Mouse (Mus musculus): ENCODE data around the gene Osm. TPM values are rescaled to one million over a fixed set of nuclear protein-coding genes. Genes with fewer than 3 reads are reported as not detected.

Gene Osm
- total RNA-seq, 2 experiments from 2014 or later: not detected

- DNase-seq (ENCODE audit: low spot score in 2 of 2): no peak
These were observed 1.2 kb downstream of the Osm start for GRCm38 (mm10) chr11:4237389-4237912.

- no peak for DNase-seq (ENCODE audit: low spot score in 2 of 2)
These were observed 1.9 kb downstream of the Osm start for GRCm38 (mm10) chr11:4238167-4238566.

- no peak for DNase-seq (ENCODE audit: low spot score in 2 of 2)
These were observed 3.5 kb downstream of the Osm start for GRCm38 (mm10) chr11:4239691-4240090.

- DNase-seq (ENCODE audit: low spot score in 2 of 2): no peak
These were observed 3.9 kb downstream of the Osm start for GRCm38 (mm10) chr11:4240151-4240550.

- DNase-seq (ENCODE audit: low spot score in 2 of 2): no peak
These were observed 5.0 kb downstream of the Osm start for GRCm38 (mm10) chr11:4241180-4241579.

GRCm38 (mm10) chr11:4246126-4246525 is 9.9 kb downstream of the Osm start:
- DNase-seq (ENCODE audit: low spot score in 2 of 2): no peak

GRCm38 (mm10) chr11:4246623-4247022 is 10.4 kb downstream of the Osm start:
- no peak for DNase-seq (ENCODE audit: low spot score in 2 of 2)

GRCm38 (mm10) chr11:4247201-4247959 is 11.2 kb downstream of the Osm start:
- no peak for DNase-seq (ENCODE audit: low spot score in 2 of 2)

- DNase-seq (ENCODE audit: low spot score in 2 of 2): no peak
These were observed 12.9 kb downstream of the Osm start for GRCm38 (mm10) chr11:4249151-4249550.

GRCm38 (mm10) chr11:4250290-4250689 is 14.1 kb downstream of the Osm start:
- DNase-seq (ENCODE audit: low spot score in 2 of 2): no peak

- DNase-seq (ENCODE audit: low spot score in 2 of 2): no peak
These were observed 15.2 kb downstream of the Osm start for GRCm38 (mm10) chr11:4251376-4251775.

GRCm38 (mm10) chr11:4252886-4253285 is 16.7 kb downstream of the Osm start:
- no peak for DNase-seq (ENCODE audit: low spot score in 2 of 2)

GRCm38 (mm10) chr11:4256846-4257607 is 20.8 kb downstream of the Osm start, which contains the start of gene Lif:
TSS of gene Lif (plus strand) at chr11:4257557.
- DNase-seq (ENCODE audit: low spot score in 2 of 2): no peak

- no peak for DNase-seq (ENCODE audit: low spot score in 2 of 2)
These were observed 21.5 kb downstream of the Osm start for GRCm38 (mm10) chr11:4257756-4258155.

- peak; percentile 90 to 93 for DNase-seq (ENCODE audit: low spot score in 2 of 2)
These were observed 22.4 kb downstream of the Osm start for GRCm38 (mm10) chr11:4258657-4259082.

- DNase-seq (ENCODE audit: low spot score in 2 of 2): peak; percentile 36
These were observed 24.4 kb downstream of the Osm start for GRCm38 (mm10) chr11:4260463-4261187.

- DNase-seq (ENCODE audit: low spot score in 2 of 2): peak; percentile 75 to 76
These were observed 24.9 kb downstream of the Osm start for GRCm38 (mm10) chr11:4261188-4261494.

- DNase-seq (ENCODE audit: low spot score in 2 of 2): peak; percentile 56 to 57
These were observed 25.7 kb downstream of the Osm start for GRCm38 (mm10) chr11:4261969-4262368.

GRCm38 (mm10) chr11:4262847-4263246 is 26.6 kb downstream of the Osm start:
- no peak for DNase-seq (ENCODE audit: low spot score in 2 of 2)

GRCm38 (mm10) chr11:4263296-4263695 is 27.1 kb downstream of the Osm start:
- no peak for DNase-seq (ENCODE audit: low spot score in 2 of 2)

GRCm38 (mm10) chr11:4264066-4264465 is 27.8 kb downstream of the Osm start:
- no peak for DNase-seq (ENCODE audit: low spot score in 2 of 2)
